Mouse (Mus musculus): Measurements from ENCODE around the gene Aatk. TPM values are rescaled to one million over a fixed set of nuclear protein-coding genes. Genes with fewer than 3 reads are reported as not detected.
A peak's percentile ranks its signal among the peaks of the same experiment; 100 is the strongest.

The Aatk gene
- polyA plus RNA-seq, 1 experiment from 2014 or later: 3.4 TPM

DNA sequence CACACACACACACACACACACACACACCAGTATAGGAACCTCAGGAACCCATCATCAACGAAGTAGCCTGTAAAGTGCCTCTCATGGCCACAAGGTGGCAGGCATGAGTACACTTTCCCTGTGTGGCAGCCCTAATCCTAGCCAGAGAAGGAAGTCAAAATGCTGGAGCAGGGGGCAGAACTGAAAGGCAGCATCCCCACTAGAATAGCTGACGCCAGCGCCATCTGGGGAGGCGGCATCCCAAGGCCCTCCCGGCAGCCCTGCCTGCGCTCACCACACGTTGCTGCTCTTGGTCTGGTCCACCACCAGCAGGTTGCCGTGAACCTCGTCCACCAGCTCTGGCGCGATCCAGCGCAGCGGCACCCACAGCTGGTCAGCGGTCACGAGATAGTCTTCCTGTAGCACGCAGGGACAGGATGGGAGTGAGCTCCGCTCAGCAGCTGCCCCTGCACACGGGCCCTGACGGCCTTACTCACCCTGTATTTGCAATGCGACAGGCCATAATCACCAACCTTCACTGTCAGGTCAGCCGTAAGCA lies 33.7 kb downstream of the Aatk start:
- Histone ChIP-seq H3K4me3 (replicated peaks) (peak overlapping the region; percentile 35), H3K36me3 (no peaks in the 10 kb centered on the region), H3K9ac (peak overlapping the region; percentile 56), H3K27ac (0 out of 2 replicates have a peak overlapping the region, but pooled peaks have one; percentile 1), H3K27me3 (replicated peaks) (peaks cover 14% of the 10 kb centered on the region), H3K4me2 (replicated peaks) (peak overlapping the region; percentile 82), H3K4me1 (replicated peaks) (peaks cover 7% of the 10 kb centered on the region; the same call in 1 of the 2 replicates), H3K9me3 (no peaks in the 10 kb centered on the region)
- ATAC-seq: peak; percentile 84
- 11% methylated on average over 21 of the region's 21 CpGs for WGBS

DNA sequence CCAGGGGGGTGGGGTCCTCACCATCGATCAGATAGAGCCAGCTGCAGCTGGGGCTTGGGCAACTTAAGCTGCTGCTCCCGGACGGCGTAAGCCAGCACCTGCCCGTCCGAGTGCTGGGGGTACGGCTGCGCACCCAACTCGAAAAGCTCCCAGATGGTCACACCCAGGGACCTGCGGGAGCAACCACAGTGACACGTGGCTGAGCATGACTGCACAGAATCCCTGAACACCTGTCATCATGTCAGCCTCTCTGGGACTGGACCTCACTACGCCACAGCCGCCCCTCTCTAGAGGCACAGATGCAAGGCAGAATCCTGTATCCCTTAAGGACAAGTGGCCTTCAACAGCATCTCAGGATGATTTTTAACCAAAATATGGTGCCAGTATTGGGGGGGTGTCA lies 34.3 kb downstream of the Aatk start:
- Histone ChIP-seq H3K9me3 (no peaks in the 10 kb centered on the region), H3K36me3 (no peaks in the 10 kb centered on the region), H3K4me1 (replicated peaks) (peaks cover 7% of the 10 kb centered on the region; the same call in 1 of the 2 replicates), H3K9ac (no peak overlapping the region), H3K27me3 (replicated peaks) (peaks cover 14% of the 10 kb centered on the region), H3K4me2 (replicated peaks) (no peak overlapping the region), H3K4me3 (replicated peaks) (no peak overlapping the region), H3K27ac (no peak overlapping the region)
- 0 out of 2 replicates have a peak, but pooled peaks have one; percentile 9 for ATAC-seq
- WGBS: 84% methylated on average over 13 of the region's 13 CpGs

DNA sequence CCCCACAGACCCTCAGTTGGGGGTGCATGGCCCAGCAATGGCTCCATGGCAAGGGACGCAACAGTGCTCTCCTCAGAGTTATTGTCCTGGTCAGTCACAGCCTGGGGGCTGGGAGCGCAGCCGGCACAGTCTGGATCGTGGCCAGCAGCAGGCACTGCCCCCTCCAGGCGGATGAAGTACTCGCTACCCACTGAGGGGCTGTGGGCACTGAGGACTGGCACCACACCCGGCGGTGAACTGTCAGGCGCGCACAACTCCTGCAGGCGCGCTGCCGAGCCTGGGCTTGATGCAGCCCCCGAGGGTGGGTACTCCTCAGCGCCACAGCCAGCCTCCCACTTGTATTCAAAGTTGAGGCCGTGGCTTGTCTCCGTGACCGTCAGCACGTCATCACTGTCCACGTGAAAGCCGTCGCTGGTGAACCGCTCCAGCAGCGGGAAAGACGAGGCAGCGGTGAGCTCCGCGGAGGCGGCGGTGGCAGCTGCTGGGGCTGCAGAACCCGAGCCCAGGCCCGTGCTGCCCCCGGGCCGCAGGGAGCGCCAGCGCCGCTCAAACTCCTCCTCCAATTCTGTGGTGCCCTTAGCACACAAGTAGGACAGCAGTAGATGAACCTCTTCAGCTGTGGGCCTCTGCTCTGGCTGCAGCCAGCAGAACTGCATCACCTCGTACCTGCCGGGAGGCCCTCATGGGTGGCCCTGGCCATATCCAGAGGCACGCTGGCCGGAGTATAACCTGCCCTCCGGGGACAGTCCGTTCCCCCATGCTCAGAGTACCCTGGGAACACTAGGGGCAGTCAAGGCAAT lies 35.0 kb downstream of the Aatk start:
- Histone ChIP-seq H3K9me3 (no peaks in the 10 kb centered on the region), H3K9ac (no peak overlapping the region), H3K4me2 (replicated peaks) (peak overlapping the region; percentile 4; the same call in 1 of the 2 replicates), H3K27ac (no peak overlapping the region), H3K4me3 (replicated peaks) (no peak overlapping the region), H3K27me3 (replicated peaks) (peaks cover 14% of the 10 kb centered on the region), H3K4me1 (replicated peaks) (peaks cover 7% of the 10 kb centered on the region; the same call in 1 of the 2 replicates), H3K36me3 (no peaks in the 10 kb centered on the region)
- ATAC-seq: no peak
- 49% methylated on average over 43 of the region's 43 CpGs for WGBS

DNA sequence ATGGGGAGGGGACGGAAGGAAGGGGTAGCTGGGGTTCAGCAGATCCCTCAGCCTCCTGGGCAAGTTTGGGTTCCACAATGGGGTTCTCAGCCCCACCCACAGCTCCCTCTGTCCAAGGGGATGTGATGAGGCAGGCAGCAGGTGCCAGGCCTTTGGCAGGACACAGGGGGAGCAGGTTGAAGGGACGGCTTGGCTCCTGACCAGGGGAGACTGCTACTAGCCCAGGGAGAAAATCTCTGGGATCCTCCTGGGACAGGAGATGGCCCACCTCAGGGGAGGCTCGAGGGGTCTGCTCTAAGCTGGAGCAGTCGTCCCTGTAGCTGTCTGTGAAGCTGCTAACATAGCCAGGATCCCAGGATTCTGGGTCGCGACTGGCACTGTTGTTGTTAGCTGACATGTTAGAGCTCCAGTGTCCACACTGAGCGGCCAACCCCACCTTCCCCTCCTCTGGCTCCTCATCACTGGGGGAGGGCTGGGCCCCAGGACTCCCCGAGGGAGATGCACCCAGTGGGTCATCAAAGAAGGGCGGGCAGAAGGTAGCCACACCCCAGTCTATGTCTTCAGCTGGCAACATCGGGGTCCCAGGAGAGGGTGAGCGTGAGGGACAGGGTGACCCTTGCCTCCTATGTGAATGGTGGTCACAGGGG lies 35.7 kb downstream of the Aatk start:
- H3K36me3 ChIP-seq: no peaks in the 10 kb centered on the region
- no peak overlapping the region for H3K4me2 ChIP-seq (replicated peaks)
- no peaks in the 10 kb centered on the region for H3K9me3 ChIP-seq
- no peak for ATAC-seq
- 76% methylated on average over 11 of the region's 11 CpGs for WGBS
- peaks cover 7% of the 10 kb centered on the region; the same call in 1 of the 2 replicates for H3K4me1 ChIP-seq (replicated peaks)
- peaks cover 14% of the 10 kb centered on the region for H3K27me3 ChIP-seq (replicated peaks)
- no peak overlapping the region for H3K4me3 ChIP-seq (replicated peaks)
- no peak overlapping the region for H3K27ac ChIP-seq
- no peak overlapping the region for H3K9ac ChIP-seq

DNA sequence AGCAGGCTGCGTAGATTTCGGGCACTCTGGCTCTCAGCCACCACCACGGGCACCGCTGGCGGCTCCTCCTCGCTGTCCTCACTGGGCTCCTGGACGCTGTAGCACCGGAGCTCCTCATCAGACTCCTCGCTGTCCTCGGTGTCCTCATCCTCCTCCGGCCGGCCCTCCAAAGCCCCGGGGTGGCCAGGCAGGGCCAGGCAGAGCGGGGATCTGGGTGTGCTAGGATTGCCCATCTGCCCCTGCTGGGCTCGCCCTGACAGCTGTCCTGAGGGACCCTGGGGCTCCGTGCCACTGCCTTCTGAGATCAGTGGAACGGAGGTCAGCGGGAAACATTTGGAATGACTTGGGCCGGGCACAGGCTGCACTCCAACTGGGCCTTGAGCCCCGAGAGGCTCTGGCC lies 37.0 kb downstream of the Aatk start:
- H3K9ac ChIP-seq: no peak overlapping the region
- no peak overlapping the region for H3K4me3 ChIP-seq (replicated peaks)
- no peak for ATAC-seq
- H3K36me3 ChIP-seq: no peaks in the 10 kb centered on the region
- WGBS: 86% methylated on average over 20 of the region's 20 CpGs
- no peaks in the 10 kb centered on the region for H3K9me3 ChIP-seq
- H3K4me1 ChIP-seq (replicated peaks): peaks cover 7% of the 10 kb centered on the region; the same call in 1 of the 2 replicates
- H3K27me3 ChIP-seq (replicated peaks): peaks cover 14% of the 10 kb centered on the region
- H3K27ac ChIP-seq: no peak overlapping the region
- no peak overlapping the region for H3K4me2 ChIP-seq (replicated peaks)

DNA sequence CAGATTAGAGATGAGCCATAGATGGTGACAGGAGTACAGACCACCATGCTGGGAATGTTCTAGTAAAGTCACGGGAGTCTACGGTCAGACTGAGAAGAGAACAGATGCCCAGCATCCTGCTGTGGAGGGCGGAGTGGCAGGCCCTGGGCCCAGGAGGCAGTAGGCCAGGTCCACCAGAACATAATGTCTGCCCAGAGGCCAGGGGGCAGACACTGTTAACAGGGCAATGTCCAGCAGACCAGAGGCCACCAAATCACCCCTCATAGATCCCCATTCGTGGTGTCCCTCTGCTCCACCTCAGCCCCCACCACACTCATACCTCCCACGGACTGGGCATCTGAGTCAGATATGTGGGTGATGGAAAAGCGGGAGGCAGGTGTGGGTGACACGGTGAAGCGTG lies 38.0 kb downstream of the Aatk start:
- Histone ChIP-seq H3K4me1 (replicated peaks) (peaks cover 7% of the 10 kb centered on the region; the same call in 1 of the 2 replicates), H3K27ac (no peak overlapping the region), H3K36me3 (no peaks in the 10 kb centered on the region), H3K27me3 (replicated peaks) (peaks cover 14% of the 10 kb centered on the region), H3K4me2 (replicated peaks) (no peak overlapping the region), H3K4me3 (replicated peaks) (no peak overlapping the region), H3K9me3 (no peaks in the 10 kb centered on the region), H3K9ac (no peak overlapping the region)
- WGBS: 88% methylated on average over 8 of the region's 8 CpGs
- no peak for ATAC-seq

DNA sequence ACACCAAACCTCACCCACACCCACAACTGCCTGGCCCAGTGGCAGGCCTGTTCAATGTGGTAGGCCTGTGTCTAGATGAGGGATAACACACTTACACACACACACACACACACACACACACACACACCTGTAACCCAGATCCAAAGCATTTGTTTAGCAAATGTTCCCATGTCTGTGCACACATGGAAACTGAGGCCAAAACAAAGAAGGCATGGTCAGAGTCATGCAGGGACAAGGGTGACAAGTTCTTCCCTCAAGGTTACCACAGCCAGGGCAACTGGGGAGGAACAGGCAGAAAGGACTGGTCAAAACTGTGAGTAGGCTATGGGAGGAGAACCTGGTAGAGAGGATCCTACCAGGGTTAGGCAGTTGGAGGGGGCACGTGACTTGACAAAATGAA lies 38.5 kb downstream of the Aatk start:
- Histone ChIP-seq H3K9ac (no peak overlapping the region), H3K27ac (no peak overlapping the region), H3K4me1 (replicated peaks) (peaks cover 6% of the 10 kb centered on the region; the same call in 1 of the 2 replicates), H3K4me3 (replicated peaks) (no peak overlapping the region), H3K36me3 (no peaks in the 10 kb centered on the region), H3K9me3 (no peaks in the 10 kb centered on the region), H3K4me2 (replicated peaks) (no peak overlapping the region), H3K27me3 (replicated peaks) (peaks cover 14% of the 10 kb centered on the region)
- no peak for ATAC-seq
- 93% methylated on average over 1 of the region's 1 CpGs for WGBS

DNA sequence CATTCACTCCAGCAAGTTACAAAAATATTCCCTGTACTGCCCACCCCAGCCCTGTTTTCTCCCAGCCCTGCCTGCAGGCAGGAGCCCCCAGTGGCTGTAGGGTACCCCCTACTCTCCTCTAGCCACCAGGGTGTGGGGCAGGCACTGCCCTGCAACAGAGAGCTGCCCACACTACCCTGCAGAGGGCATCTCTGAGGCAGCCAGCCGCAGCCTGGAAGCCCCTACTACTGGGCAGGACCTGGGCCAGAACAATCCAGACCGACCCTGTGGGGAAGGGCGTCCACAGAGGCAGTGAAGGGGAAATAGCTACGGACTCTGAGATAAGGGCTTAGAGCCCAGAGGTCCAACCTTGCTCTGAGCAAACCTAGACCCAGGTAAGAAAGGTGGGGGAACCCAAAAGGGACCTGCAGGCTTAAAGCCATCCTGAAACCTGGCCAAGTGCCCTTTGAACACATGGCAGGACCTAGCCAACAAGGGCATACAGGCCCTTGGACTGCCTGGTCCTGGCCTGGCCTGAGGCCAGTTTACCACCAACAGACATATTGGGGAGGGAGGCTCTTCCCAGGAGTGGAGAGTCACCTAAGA lies 39.4 kb downstream of the Aatk start:
- no peaks in the 10 kb centered on the region for H3K36me3 ChIP-seq
- H3K4me1 ChIP-seq (replicated peaks): 0 out of 2 replicates have a peak, but pooled peaks cover 2% of the 10 kb centered on the region
- no peak overlapping the region; the same call in 1 of the 2 replicates for H3K9ac ChIP-seq
- no peak overlapping the region for H3K4me2 ChIP-seq (replicated peaks)
- no peak for ATAC-seq
- no peak overlapping the region for H3K27ac ChIP-seq
- WGBS: 65% methylated on average over 4 of the region's 4 CpGs
- peaks cover 12% of the 10 kb centered on the region for H3K27me3 ChIP-seq (replicated peaks)
- no peak overlapping the region for H3K4me3 ChIP-seq (replicated peaks)
- no peaks in the 10 kb centered on the region for H3K9me3 ChIP-seq

DNA sequence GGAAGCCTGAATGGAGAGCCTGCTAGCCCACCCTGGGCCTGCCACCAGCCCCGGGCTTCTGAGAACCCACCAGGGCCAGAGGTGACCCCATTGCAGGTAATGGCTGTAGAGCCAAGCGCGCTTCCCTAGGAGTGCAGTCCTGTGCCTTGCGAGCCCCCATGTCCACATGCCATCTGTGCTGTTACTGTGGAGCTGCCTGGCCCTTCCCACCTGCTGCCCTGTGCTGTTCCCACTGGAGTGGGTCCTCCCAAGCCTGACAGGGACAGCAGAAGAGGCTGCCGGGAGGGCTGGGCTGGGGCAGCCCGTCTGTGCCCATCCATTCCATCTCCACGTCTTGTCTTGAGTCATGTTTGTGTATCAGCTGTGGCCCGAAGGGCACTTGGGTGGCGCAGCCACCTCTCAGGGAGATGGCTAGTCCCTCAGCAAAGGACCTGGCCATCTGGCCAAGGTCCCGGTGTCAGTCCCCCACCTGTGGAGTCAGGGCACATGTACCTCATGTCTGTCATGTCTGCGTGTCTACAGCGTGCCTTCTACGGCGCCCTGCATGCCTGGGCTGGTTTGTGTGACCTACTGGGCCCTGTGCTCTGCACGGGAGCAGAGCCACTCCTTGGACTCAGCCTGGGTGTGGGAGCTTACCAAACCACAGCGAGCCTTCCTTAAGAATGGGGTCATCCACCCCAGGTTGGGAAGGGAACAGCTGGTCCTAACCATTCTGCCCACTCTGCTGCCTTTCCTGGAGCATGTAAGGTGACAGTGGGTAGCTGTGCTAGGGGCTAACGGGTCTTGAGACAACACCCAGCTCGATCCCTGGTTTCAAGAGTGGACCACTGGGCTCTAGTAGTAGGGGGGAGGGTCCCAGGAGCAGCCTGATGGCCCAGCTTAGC lies 41.3 kb downstream of the Aatk start:
- H3K36me3 ChIP-seq: no peaks in the 10 kb centered on the region
- ATAC-seq: no peak
- H3K4me2 ChIP-seq (replicated peaks): no peak overlapping the region
- H3K4me3 ChIP-seq (replicated peaks): no peak overlapping the region
- WGBS: 88% methylated on average over 18 of the region's 18 CpGs
- no peaks in the 10 kb centered on the region for H3K4me1 ChIP-seq (replicated peaks)
- H3K27me3 ChIP-seq (replicated peaks): no peaks in the 10 kb centered on the region
- H3K9me3 ChIP-seq: no peaks in the 10 kb centered on the region
- H3K9ac ChIP-seq: no peak overlapping the region
- H3K27ac ChIP-seq: no peak overlapping the region

DNA sequence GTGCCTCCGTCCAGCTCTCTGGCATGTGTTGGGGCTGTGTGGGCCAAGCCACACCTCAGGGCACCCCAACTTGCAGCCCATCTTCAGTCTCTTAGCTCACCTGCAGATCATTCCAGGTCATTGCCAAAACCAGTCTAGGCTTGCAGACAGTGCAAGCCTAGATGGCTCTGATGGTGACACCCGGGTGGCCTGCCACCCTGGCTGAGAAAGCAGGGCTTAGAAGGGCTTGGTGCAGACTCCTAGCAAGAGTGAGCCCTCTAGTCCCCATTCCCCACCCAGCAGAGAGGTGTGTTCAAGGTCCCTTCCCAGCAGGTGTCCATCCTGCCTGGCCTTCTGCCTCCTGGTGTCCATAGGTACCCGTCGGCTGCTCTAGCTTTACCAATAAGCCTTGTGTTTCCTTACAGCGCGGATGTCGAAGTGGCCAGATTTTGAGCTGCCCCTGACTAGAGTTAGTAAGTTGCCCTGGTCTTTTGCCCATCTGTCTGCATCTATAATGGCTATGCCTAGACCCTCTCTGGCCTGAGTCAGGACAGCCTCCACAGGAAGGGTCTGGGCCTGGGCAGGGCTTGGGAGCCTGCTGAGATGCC lies 44.2 kb downstream of the Aatk start:
- H3K9ac ChIP-seq: no peak overlapping the region
- H3K4me3 ChIP-seq (replicated peaks): no peak overlapping the region
- H3K27me3 ChIP-seq (replicated peaks): no peaks in the 10 kb centered on the region
- no peak overlapping the region for H3K27ac ChIP-seq
- no peaks in the 10 kb centered on the region for H3K9me3 ChIP-seq
- no peak overlapping the region for H3K4me2 ChIP-seq (replicated peaks)
- H3K36me3 ChIP-seq: no peaks in the 10 kb centered on the region
- 88% methylated on average over 7 of the region's 7 CpGs for WGBS
- no peaks in the 10 kb centered on the region for H3K4me1 ChIP-seq (replicated peaks)
- ATAC-seq: no peak

DNA sequence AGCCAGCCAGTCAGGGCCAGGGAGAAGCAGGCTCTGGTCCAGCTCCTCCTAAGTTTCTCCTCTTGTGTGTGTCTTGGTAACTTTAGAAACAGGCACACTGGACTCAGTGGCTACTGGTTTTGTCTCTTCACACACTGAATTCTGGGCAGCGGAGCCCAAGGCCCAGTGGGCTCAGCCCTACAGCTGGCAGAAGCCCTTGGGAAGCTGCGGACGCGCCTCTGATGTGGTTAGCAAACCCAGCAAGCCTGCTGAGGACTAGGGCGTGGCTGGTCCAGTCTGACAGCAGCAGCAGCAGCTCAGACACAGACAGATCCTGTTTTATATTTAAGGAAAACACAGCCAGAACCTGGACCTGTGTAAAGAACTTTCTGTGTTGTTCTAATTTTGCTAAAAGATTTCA lies 44.9 kb downstream of the Aatk start:
- H3K27me3 ChIP-seq (replicated peaks): no peaks in the 10 kb centered on the region
- 72% methylated on average over 5 of the region's 5 CpGs for WGBS

More for the DNA sequence above, 44.9 kb downstream of the Aatk start:
- no peak for ATAC-seq
- Histone ChIP-seq H3K9me3 (no peaks in the 10 kb centered on the region), H3K9ac (no peak overlapping the region), H3K4me2 (replicated peaks) (no peak overlapping the region), H3K36me3 (no peaks in the 10 kb centered on the region), H3K4me3 (replicated peaks) (no peak overlapping the region), H3K27ac (no peak overlapping the region), H3K4me1 (replicated peaks) (no peaks in the 10 kb centered on the region)

Measured in intestine, embryonic 15.5 days (tissue).